Mouse (Mus musculus): ENCODE data around the gene Cd72. TPM values are rescaled to one million over a fixed set of nuclear protein-coding genes. Genes with fewer than 3 reads are reported as not detected.

The Cd72 gene
- polyA plus RNA-seq, 1 experiment from 2014 or later: 2.6 TPM

DNA sequence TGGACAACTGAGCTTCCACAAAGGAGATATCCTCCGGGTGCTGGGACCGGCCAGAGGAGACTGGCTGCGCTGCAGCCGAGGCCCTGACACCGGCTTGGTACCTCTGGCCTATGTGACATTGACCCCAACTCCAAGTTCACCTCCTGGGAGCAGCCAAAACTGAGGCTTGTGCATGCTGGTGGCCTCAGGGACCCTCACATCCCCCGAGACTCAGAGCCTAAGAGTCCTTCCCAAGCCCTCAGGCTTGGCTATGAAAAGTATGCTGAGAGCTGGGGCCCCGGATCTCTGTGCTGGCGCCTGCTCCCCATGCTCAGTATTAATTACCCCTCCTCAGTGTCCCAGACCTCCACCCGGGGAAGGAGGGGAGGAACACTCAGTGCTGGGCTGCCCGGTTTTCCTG is 27.9 kb downstream of the Cd72 start:
- Histone ChIP-seq H3K9me3 (ENCODE audit: control insufficient read depth, low read length) (no peaks in the 10 kb centered on the region), H3K9ac (ENCODE audit: low read depth, low read length) (no peak overlapping the region; the same call in 1 of the 2 replicates), H3K27ac (ENCODE audit: low read length) (no peak overlapping the region), H3K27me3 (replicated peaks; ENCODE audit: control insufficient read depth, insufficient read depth, low read length) (peaks cover 3% of the 10 kb centered on the region; the same call in 1 of the 2 replicates), H3K4me2 (ENCODE audit: low read depth, low read length) (no peak overlapping the region), H3K4me1 (ENCODE audit: control insufficient read depth, insufficient read depth, low read length) (peaks cover 22% of the 10 kb centered on the region), H3K4me3 (ENCODE audit: low read length) (no peak overlapping the region), H3K36me3 (ENCODE audit: control insufficient read depth, insufficient read depth, low read length) (peaks cover 36% of the 10 kb centered on the region)
- WGBS: 68% methylated on average over 10 of the region's 10 CpGs
- ATAC-seq: no peak

DNA sequence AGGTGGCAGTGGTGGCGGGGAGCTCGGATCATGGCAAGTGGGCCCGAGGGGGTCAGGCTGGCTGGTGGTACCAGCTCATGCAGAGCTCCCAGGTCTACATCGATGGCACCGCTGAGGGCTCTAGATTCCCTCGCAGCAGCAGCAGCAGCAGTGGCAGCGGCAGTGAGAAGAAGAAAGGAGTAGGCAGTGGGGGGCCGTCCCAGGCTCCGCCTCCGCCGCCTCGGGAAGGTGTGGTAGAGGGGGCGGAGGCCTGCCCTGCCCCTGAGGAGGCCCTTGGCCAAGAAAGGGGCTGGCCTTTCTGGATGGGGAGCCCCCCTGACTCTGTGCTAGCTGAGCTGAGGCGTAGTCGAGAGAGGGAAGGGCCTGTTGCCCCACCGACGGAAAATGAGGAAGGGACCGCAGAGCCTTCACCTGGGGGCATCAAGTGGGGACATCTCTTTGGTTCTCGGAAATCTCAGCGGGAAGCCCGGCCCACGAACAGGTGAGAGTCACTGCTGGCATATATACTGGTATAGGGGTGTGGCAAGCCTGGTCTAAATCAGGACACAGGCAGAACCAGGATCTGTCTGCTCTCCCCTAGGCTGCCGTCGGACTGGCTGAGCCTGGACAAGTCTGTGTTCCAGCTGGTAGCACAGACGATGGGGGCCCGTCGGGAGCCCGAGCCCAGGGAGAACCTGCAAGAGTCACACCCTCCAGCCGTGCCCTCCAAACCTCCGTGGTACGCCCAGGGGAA is 28.6 kb downstream of the Cd72 start:
- Histone ChIP-seq H3K4me3 (ENCODE audit: low read length) (peak overlapping the region; percentile 14; the same call in 1 of the 2 replicates), H3K27me3 (replicated peaks; ENCODE audit: control insufficient read depth, insufficient read depth, low read length) (peaks cover 3% of the 10 kb centered on the region; the same call in 1 of the 2 replicates), H3K9me3 (ENCODE audit: control insufficient read depth, low read length) (no peaks in the 10 kb centered on the region), H3K9ac (ENCODE audit: low read depth, low read length) (peak overlapping the region; percentile 43), H3K27ac (ENCODE audit: low read length) (no peak overlapping the region), H3K36me3 (ENCODE audit: control insufficient read depth, insufficient read depth, low read length) (peaks cover 36% of the 10 kb centered on the region), H3K4me1 (ENCODE audit: control insufficient read depth, insufficient read depth, low read length) (peaks cover 22% of the 10 kb centered on the region), H3K4me2 (ENCODE audit: low read depth, low read length) (peak overlapping the region; percentile 36)
- peak; percentile 39; the same call in 1 of the 2 replicates for ATAC-seq
- WGBS: 37% methylated on average over 31 of the region's 31 CpGs

- peak overlapping the region; percentile 43 for H3K9ac ChIP-seq (ENCODE audit: low read depth, low read length)
- ATAC-seq: no peak
These were observed 29.2 kb downstream of the Cd72 start for GRCm38 (mm10) chr4:43425197-43425596.

DNA sequence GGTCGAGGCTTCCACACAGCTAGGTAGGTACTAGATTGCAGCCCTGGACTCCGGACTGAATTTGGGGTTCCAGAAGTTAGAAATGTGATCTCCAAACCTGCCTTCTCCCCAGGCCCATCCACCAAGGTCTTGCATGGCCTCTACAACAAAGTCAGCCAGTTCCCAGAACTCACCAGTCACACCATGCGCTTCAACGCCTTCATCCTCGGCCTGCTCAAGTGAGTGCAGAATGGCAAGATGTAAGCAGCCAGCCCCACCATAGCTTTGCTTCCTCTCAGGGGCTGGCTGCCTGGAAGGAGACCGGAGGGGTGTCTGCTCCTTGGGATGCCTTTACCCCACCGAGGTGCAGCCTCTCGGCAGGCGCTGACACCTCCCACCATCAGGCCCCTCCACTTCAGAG is 30.4 kb downstream of the Cd72 start:
- 84% methylated on average over 9 of the region's 9 CpGs for WGBS
- H3K4me3 ChIP-seq (ENCODE audit: low read length): no peak overlapping the region
- no peak overlapping the region for H3K4me2 ChIP-seq (ENCODE audit: low read depth, low read length)
- no peak overlapping the region for H3K27ac ChIP-seq (ENCODE audit: low read length)
- H3K4me1 ChIP-seq (ENCODE audit: control insufficient read depth, insufficient read depth, low read length): peaks cover 20% of the 10 kb centered on the region
- peaks cover 36% of the 10 kb centered on the region for H3K36me3 ChIP-seq (ENCODE audit: control insufficient read depth, insufficient read depth, low read length)
- H3K9ac ChIP-seq (ENCODE audit: low read depth, low read length): no peak overlapping the region
- no peak for ATAC-seq
- peaks cover 3% of the 10 kb centered on the region; the same call in 1 of the 2 replicates for H3K27me3 ChIP-seq (replicated peaks; ENCODE audit: control insufficient read depth, insufficient read depth, low read length)
- H3K9me3 ChIP-seq (ENCODE audit: control insufficient read depth, low read length): no peaks in the 10 kb centered on the region

More at GRCm38 (mm10) chr4:43425197-43425596, 29.2 kb downstream of the Cd72 start:
- peaks cover 22% of the 10 kb centered on the region for H3K4me1 ChIP-seq (ENCODE audit: control insufficient read depth, insufficient read depth, low read length)
- 46% methylated on average over 14 of the region's 14 CpGs for WGBS
- peaks cover 3% of the 10 kb centered on the region; the same call in 1 of the 2 replicates for H3K27me3 ChIP-seq (replicated peaks; ENCODE audit: control insufficient read depth, insufficient read depth, low read length)
- H3K4me3 ChIP-seq (ENCODE audit: low read length): 0 out of 2 replicates have a peak overlapping the region, but pooled peaks have one; percentile 14
- no peaks in the 10 kb centered on the region for H3K9me3 ChIP-seq (ENCODE audit: control insufficient read depth, low read length)
- H3K36me3 ChIP-seq (ENCODE audit: control insufficient read depth, insufficient read depth, low read length): peaks cover 36% of the 10 kb centered on the region
- peak overlapping the region; percentile 36 for H3K4me2 ChIP-seq (ENCODE audit: low read depth, low read length)
- no peak overlapping the region for H3K27ac ChIP-seq (ENCODE audit: low read length)

GRCm38 (mm10) chr4:43423267-43423934 is 31.0 kb downstream of the Cd72 start:
- Histone ChIP-seq H3K9me3 (ENCODE audit: control insufficient read depth, low read length) (no peaks in the 10 kb centered on the region), H3K4me1 (ENCODE audit: control insufficient read depth, insufficient read depth, low read length) (peaks cover 15% of the 10 kb centered on the region), H3K27me3 (replicated peaks; ENCODE audit: control insufficient read depth, insufficient read depth, low read length) (peaks cover 3% of the 10 kb centered on the region; the same call in 1 of the 2 replicates), H3K4me3 (ENCODE audit: low read length) (no peak overlapping the region), H3K4me2 (ENCODE audit: low read depth, low read length) (no peak overlapping the region), H3K36me3 (ENCODE audit: control insufficient read depth, insufficient read depth, low read length) (peaks cover 36% of the 10 kb centered on the region), H3K9ac (ENCODE audit: low read depth, low read length) (no peak overlapping the region), H3K27ac (ENCODE audit: low read length) (no peak overlapping the region)
- ATAC-seq: no peak
- 92% methylated on average over 20 of the region's 20 CpGs for WGBS

DNA sequence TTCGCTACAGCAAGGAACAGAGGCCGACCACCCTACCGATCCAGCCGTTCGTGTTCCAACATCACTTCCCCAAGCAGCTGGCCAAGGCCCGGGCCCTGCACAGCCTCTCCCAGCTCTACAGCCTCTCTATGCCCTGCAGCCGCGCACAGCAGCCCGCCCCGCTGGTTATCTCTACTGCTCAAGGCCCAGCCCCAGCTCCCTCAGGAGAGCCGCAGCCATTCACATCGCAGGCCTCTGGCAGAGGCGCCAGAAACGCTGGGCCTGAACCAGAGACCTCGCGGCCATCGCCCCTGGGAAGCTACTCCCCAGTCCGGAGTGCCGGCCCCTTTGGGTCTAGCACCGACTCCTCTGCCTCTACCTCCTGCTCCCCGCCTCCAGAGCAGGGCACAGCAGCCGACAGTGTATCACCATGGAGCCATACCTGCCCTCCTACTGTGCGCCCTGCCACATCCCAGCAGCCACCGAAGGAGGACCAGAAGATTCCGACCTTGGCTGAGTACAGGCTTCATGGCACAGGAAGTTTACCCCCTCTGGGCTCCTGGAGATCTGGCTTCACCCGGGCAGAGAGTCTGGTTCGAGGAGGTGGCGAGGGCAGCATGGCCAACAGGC is 32.7 kb downstream of the Cd72 start:
- no peak for ATAC-seq
- H3K36me3 ChIP-seq (ENCODE audit: control insufficient read depth, insufficient read depth, low read length): peaks cover 36% of the 10 kb centered on the region
- H3K4me3 ChIP-seq (ENCODE audit: low read length): no peak overlapping the region
- H3K27ac ChIP-seq (ENCODE audit: low read length): no peak overlapping the region
- no peak overlapping the region for H3K9ac ChIP-seq (ENCODE audit: low read depth, low read length)
- H3K4me1 ChIP-seq (ENCODE audit: control insufficient read depth, insufficient read depth, low read length): peaks cover 18% of the 10 kb centered on the region
- 78% methylated on average over 28 of the region's 28 CpGs for WGBS
- H3K27me3 ChIP-seq (replicated peaks; ENCODE audit: control insufficient read depth, insufficient read depth, low read length): no peaks in the 10 kb centered on the region
- H3K4me2 ChIP-seq (ENCODE audit: low read depth, low read length): no peak overlapping the region
- H3K9me3 ChIP-seq (ENCODE audit: control insufficient read depth, low read length): no peaks in the 10 kb centered on the region

DNA sequence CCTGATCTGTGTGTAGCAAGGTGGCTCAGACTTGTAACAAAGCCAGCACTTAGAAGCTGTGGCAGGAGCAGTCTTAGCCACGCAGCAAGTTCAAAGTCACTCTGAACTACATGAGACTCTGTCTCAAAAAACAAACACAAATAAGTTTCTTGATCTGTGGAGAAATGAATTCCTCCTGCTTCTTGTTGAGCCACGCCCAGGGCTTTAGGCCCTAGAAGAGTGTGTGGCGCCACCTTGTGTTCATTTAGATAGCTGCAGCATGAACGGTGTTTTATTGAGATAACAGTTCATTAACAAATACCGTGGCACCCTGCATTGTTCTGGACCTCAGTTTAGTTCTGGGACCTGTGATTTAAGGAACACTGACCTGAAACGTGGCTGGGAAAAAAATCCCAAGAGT is 34.1 kb downstream of the Cd72 start:
- H3K4me3 ChIP-seq (ENCODE audit: low read length): no peak overlapping the region
- 0 out of 2 replicates have a peak, but pooled peaks have one; percentile 10 for ATAC-seq
- no peak overlapping the region for H3K27ac ChIP-seq (ENCODE audit: low read length)
- H3K4me1 ChIP-seq (ENCODE audit: control insufficient read depth, insufficient read depth, low read length): peaks cover 8% of the 10 kb centered on the region
- H3K27me3 ChIP-seq (replicated peaks; ENCODE audit: control insufficient read depth, insufficient read depth, low read length): no peaks in the 10 kb centered on the region
- no peaks in the 10 kb centered on the region for H3K9me3 ChIP-seq (ENCODE audit: control insufficient read depth, low read length)
- WGBS: 3% methylated on average over 6 of the region's 6 CpGs
- peaks cover 47% of the 10 kb centered on the region for H3K36me3 ChIP-seq (ENCODE audit: control insufficient read depth, insufficient read depth, low read length)
- no peak overlapping the region for H3K9ac ChIP-seq (ENCODE audit: low read depth, low read length)
- H3K4me2 ChIP-seq (ENCODE audit: low read depth, low read length): no peak overlapping the region

GRCm38 (mm10) chr4:43419801-43420281 is 34.6 kb downstream of the Cd72 start:
- 65% methylated on average over 9 of the region's 9 CpGs for WGBS
- Histone ChIP-seq H3K4me1 (ENCODE audit: control insufficient read depth, insufficient read depth, low read length) (0 out of 2 replicates have a peak, but pooled peaks cover 7% of the 10 kb centered on the region), H3K27me3 (replicated peaks; ENCODE audit: control insufficient read depth, insufficient read depth, low read length) (no peaks in the 10 kb centered on the region), H3K4me3 (ENCODE audit: low read length) (no peak overlapping the region), H3K9me3 (ENCODE audit: control insufficient read depth, low read length) (no peaks in the 10 kb centered on the region), H3K36me3 (ENCODE audit: control insufficient read depth, insufficient read depth, low read length) (peaks cover 46% of the 10 kb centered on the region), H3K9ac (ENCODE audit: low read depth, low read length) (no peak overlapping the region), H3K4me2 (ENCODE audit: low read depth, low read length) (no peak overlapping the region), H3K27ac (ENCODE audit: low read length) (no peak overlapping the region)
- ATAC-seq: peak; percentile 27; the same call in 1 of the 2 replicates
